ENCODE assay signal across 9 mouse cellular contexts in the genomic region with DNA sequence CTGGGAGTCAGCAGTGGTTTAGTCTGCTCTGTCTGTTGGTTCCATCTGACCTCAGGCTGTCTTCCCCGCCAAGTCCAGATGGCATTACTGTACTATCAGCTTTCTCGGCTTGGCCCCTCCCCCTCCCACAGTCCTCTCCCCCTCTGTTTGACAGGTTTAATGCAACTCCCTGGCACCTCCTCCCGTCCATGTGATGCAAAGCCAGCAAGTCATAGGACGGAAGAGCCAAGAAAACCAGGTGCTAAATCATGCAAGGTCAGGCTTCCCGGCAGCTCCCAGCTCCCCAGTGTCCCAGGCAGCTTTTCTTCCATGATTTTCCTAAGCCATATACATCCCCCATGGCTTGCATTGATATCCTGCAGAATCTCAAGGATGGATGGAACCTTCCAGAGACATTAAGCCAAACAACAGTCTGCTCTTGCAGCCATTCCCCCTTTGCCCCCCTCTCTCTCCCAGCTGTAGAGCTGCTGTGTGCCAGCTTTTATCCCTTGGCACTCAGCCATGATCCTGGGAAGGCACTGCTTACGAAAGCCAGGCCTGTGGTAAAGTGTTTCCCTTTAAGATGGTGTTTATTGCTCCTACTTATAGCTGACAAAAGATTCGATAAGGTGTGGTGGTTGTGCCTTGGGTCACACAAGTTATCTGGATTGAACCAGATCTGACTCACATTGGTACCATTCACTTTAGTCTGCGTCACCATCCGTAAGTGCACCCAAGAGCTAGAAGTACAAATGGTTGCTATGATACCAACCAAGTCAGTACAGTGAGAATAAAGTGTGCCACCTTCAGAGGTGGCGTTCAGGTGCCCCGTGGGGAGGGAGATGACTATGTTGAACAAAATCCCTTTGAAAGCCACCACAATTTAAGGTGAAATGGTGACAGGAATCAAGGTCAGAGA. TPM values are rescaled to one million over a fixed set of nuclear protein-coding genes. Genes with fewer than 3 reads are reported as not detected.
A peak's percentile ranks its signal among the peaks of the same experiment; 100 is the strongest.
DNase-seq lines count a peak whose midpoint lies in the region; ATAC-seq and TF ChIP-seq lines count a peak whose summit lies in the region.
"Had no signal": no experiment of that assay in that cellular context is flagged by ENCODE, and none has a peak within 500 bp of the region (broad histone marks: within the 10 kb centered on the region; RNA-seq: fewer than 3 reads in every experiment).

No protein-coding gene starts in this region.

- ATAC-seq in hindbrain, embryonic 11.5 days (ENCODE audit: low FRiP score): no peak
- ATAC-seq in stomach, embryonic 15.5 days (ENCODE audit: insufficient read depth, low FRiP score, low read depth): peak; percentile 47

- no peak overlapping the region for H3K4me3 ChIP-seq in hindbrain, embryonic 10.5 days
- no peak overlapping the region for H3K4me3 ChIP-seq in hindbrain, embryonic 11.5 days (ENCODE audit: low read depth, low read length)
- H3K4me3 ChIP-seq in heart, adult 2 months: no peak overlapping the region
- no peak overlapping the region for H3K4me3 ChIP-seq in kidney, adult 2 months (ENCODE audit: insufficient read depth, low read depth, low read length)
- H3K4me3 ChIP-seq in stomach, embryonic 15.5 days (replicated peaks): no peak overlapping the region
- H3K4me3 ChIP-seq: left cerebral cortex, adult 2 months had no signal

- DNase-seq in hindbrain, embryonic 10.5 days (ENCODE audit: low spot score): peak; percentile 12
- DNase-seq in hindbrain, embryonic 11.5 days (ENCODE audit: low spot score): no peak
- DNase-seq in adipocyte (ENCODE audit: low spot score): peak; percentile 89
- DNase-seq in embryo, embryonic 9.5 days (ENCODE audit: extremely low spot score): peak; percentile 14
- peak; percentile 51 to 65 for DNase-seq in heart, adult 2 months
- DNase-seq in kidney, adult 2 months: peak; percentile 54
- peak; percentile 52 for DNase-seq in lung, postnatal 25 days (ENCODE audit: low spot score)

- peak; percentile 13; the same call in 1 of the 2 replicates for TF ChIP-seq CTCF in heart, adult 2 months (IDR thresholded peaks at IDR 0.05)
- TF ChIP-seq CTCF in kidney, adult 2 months (conservative IDR thresholded peaks at IDR 0.05; ENCODE audit: insufficient read depth, insufficient read length, low read depth, low read length): no peak

- peaks cover 15% of the 10 kb centered on the region; the same call in 1 of the 2 replicates for H3K4me1 ChIP-seq in hindbrain, embryonic 10.5 days (replicated peaks)
- no peaks in the 10 kb centered on the region for H3K4me1 ChIP-seq in hindbrain, embryonic 11.5 days (replicated peaks; ENCODE audit: control insufficient read depth, insufficient read depth, low read length)
- H3K4me1 ChIP-seq in heart, adult 2 months (ENCODE audit: control insufficient read depth, insufficient read depth, low read length): peaks cover 4% of the 10 kb centered on the region
- H3K4me1 ChIP-seq in kidney, adult 2 months (ENCODE audit: control insufficient read depth, insufficient read depth, low read length): no peaks in the 10 kb centered on the region
- H3K4me1 ChIP-seq in stomach, embryonic 15.5 days: peaks cover 9% of the 10 kb centered on the region

- no peak overlapping the region for H3K27ac ChIP-seq in hindbrain, embryonic 10.5 days
- H3K27ac ChIP-seq in hindbrain, embryonic 11.5 days (ENCODE audit: low read depth, low read length): no peak overlapping the region
- peak overlapping the region; percentile 28 for H3K27ac ChIP-seq in heart, adult 2 months
- no peak overlapping the region for H3K27ac ChIP-seq in kidney, adult 2 months (ENCODE audit: insufficient read depth, low read depth, low read length)
- H3K27ac ChIP-seq in stomach, embryonic 15.5 days: no peak overlapping the region
- H3K27ac ChIP-seq: left cerebral cortex, adult 2 months had no signal

- no peaks in the 10 kb centered on the region for H3K27me3 ChIP-seq in hindbrain, embryonic 10.5 days (ENCODE audit: insufficient read depth, poor library complexity, severe bottlenecking)
- no peaks in the 10 kb centered on the region for H3K27me3 ChIP-seq in hindbrain, embryonic 11.5 days (ENCODE audit: control insufficient read depth, insufficient read depth, low read length)
- H3K27me3 ChIP-seq in heart, adult 2 months (ENCODE audit: control insufficient read depth, insufficient read depth, low read length): no peaks in the 10 kb centered on the region
- H3K27me3 ChIP-seq in kidney, adult 2 months (replicated peaks; ENCODE audit: control insufficient read depth, insufficient read depth, low read length): no peaks in the 10 kb centered on the region
- no peaks in the 10 kb centered on the region for H3K27me3 ChIP-seq in stomach, embryonic 15.5 days (replicated peaks)

- no peaks in the 10 kb centered on the region for H3K79me2 ChIP-seq in heart, adult 2 months (replicated peaks; ENCODE audit: control insufficient read depth, insufficient read depth, low read length)

- intact Hi-C loops in heart, adult 2 months (cut with DNase I): loop anchor here (1.0 to 2.0 kb wide), 2 partner anchors 34 to 76 kb away; a partner anchor contains a TSS

- WGBS in hindbrain, embryonic 10.5 days: 72% methylated on average over 11 of the region's 11 CpGs
- WGBS in hindbrain, embryonic 11.5 days: 62% methylated on average over 11 of the region's 11 CpGs
- WGBS in heart, adult 2 months: 36% methylated on average over 11 of the region's 11 CpGs
- 29% methylated on average over 11 of the region's 11 CpGs for WGBS in kidney, adult 2 months
- WGBS in stomach, embryonic 15.5 days: 37% methylated on average over 11 of the region's 11 CpGs

- H3K9ac ChIP-seq in hindbrain, embryonic 11.5 days (ENCODE audit: low read depth, low read length): no peak overlapping the region
- no peak overlapping the region for H3K9ac ChIP-seq in heart, adult 2 months (ENCODE audit: low read depth, low read length)
- H3K9ac ChIP-seq in stomach, embryonic 15.5 days: no peak overlapping the region

- TF ChIP-seq POLR2A in heart, adult 2 months (IDR thresholded peaks at IDR 0.05; ENCODE audit: insufficient read depth, low read depth, low read length): no peak
- TF ChIP-seq POLR2A in kidney, adult 2 months (IDR thresholded peaks at IDR 0.05; ENCODE audit: low read depth, low read length): no peak

- TF ChIP-seq EP300 in heart, adult 2 months (IDR thresholded peaks at IDR 0.05; ENCODE audit: insufficient read depth, low read depth, low read length): 0 out of 2 replicates have a peak, but pooled peaks have one; percentile 13

- no peaks in the 10 kb centered on the region for H3K9me3 ChIP-seq in hindbrain, embryonic 10.5 days
- no peaks in the 10 kb centered on the region for H3K9me3 ChIP-seq in hindbrain, embryonic 11.5 days (ENCODE audit: control insufficient read depth, low read length)
- no peaks in the 10 kb centered on the region for H3K9me3 ChIP-seq in stomach, embryonic 15.5 days

- no peaks in the 10 kb centered on the region for H3K36me3 ChIP-seq in hindbrain, embryonic 10.5 days
- H3K36me3 ChIP-seq in hindbrain, embryonic 11.5 days (ENCODE audit: control insufficient read depth, insufficient read depth, low read length): no peaks in the 10 kb centered on the region
- H3K36me3 ChIP-seq in heart, adult 2 months (ENCODE audit: control insufficient read depth, insufficient read depth, low read length): no peaks in the 10 kb centered on the region
- H3K36me3 ChIP-seq in kidney, adult 2 months (ENCODE audit: control insufficient read depth, insufficient read depth, low read length): no peaks in the 10 kb centered on the region
- H3K36me3 ChIP-seq in stomach, embryonic 15.5 days: no peaks in the 10 kb centered on the region

- H3K4me2 ChIP-seq in hindbrain, embryonic 11.5 days (replicated peaks; ENCODE audit: low read depth, low read length): no peak overlapping the region
- H3K4me2 ChIP-seq in stomach, embryonic 15.5 days: no peak overlapping the region

RNA-seq across cellular contexts. Expression of a gene that starts 29.3 kb away (rescaled TPM):
- polyA plus RNA-seq in hindbrain, embryonic 10.5 days (2016; fragmentation: Nextera tagmentation; extraction: Ambion mirVana): 3.6 and 4.6 TPM in 2 replicates
- polyA plus RNA-seq in hindbrain, embryonic 11.5 days (2014; fragmentation: Nextera tagmentation; extraction: Ambion mirVana): 5.7 and 8.1 TPM in 2 replicates
- total RNA-seq in heart, adult 2 months (2021): under 1 TPM; 0.66 to 0.70 TPM
- 0.56 and 1.1 TPM in 2 replicates for polyA plus RNA-seq in heart, adult 2 months (2012; rRNA removed)
- polyA plus RNA-seq in kidney, adult 2 months (2012; rRNA removed): 0.52 and 0.58 TPM in 2 replicates
- polyA plus RNA-seq in stomach, embryonic 15.5 days (2015; fragmentation: Nextera tagmentation; extraction: Ambion mirVana): 0.82 and 0.92 TPM in 2 replicates

RNA-seq across cellular contexts. Expression of a gene that starts 40.5 kb away (rescaled TPM):
- 0.15 and 0.60 TPM in 2 replicates for polyA plus RNA-seq in hindbrain, embryonic 10.5 days (2016; fragmentation: Nextera tagmentation; extraction: Ambion mirVana)
- polyA plus RNA-seq in hindbrain, embryonic 11.5 days (2014; fragmentation: Nextera tagmentation; extraction: Ambion mirVana): 0.23 and 0.29 TPM in 2 replicates
- not detected for total RNA-seq in heart, adult 2 months (2021)
- polyA plus RNA-seq in heart, adult 2 months (2012; rRNA removed): 0.74 TPM in 1 of 2 replicates, not detected in the other
- 1.9 and 3.5 TPM in 2 replicates for polyA plus RNA-seq in kidney, adult 2 months (2012; rRNA removed)
- 0.26 and 0.46 TPM in 2 replicates for polyA plus RNA-seq in stomach, embryonic 15.5 days (2015; fragmentation: Nextera tagmentation; extraction: Ambion mirVana)

RNA-seq across cellular contexts. Expression of a gene that starts 40.9 kb away (rescaled TPM):
- polyA plus RNA-seq in hindbrain, embryonic 10.5 days (2016; fragmentation: Nextera tagmentation; extraction: Ambion mirVana): 25.6 and 29.7 TPM in 2 replicates
- 21.0 and 25.5 TPM in 2 replicates for polyA plus RNA-seq in hindbrain, embryonic 11.5 days (2014; fragmentation: Nextera tagmentation; extraction: Ambion mirVana)
- total RNA-seq in heart, adult 2 months (2021): 1 to 10 TPM; 7.8 to 9.2 TPM
- 10.6 and 11.2 TPM in 2 replicates for polyA plus RNA-seq in heart, adult 2 months (2012; rRNA removed)
- 27.8 and 28.5 TPM in 2 replicates for polyA plus RNA-seq in kidney, adult 2 months (2012; rRNA removed)
- 33.5 and 35.4 TPM in 2 replicates for polyA plus RNA-seq in stomach, embryonic 15.5 days (2015; fragmentation: Nextera tagmentation; extraction: Ambion mirVana)

RNA-seq across cellular contexts. Expression of a gene that starts 47.8 kb away (rescaled TPM):
- 6.6 and 11.0 TPM in 2 replicates for polyA plus RNA-seq in hindbrain, embryonic 10.5 days (2016; fragmentation: Nextera tagmentation; extraction: Ambion mirVana)
- 12.6 and 13.9 TPM in 2 replicates for polyA plus RNA-seq in hindbrain, embryonic 11.5 days (2014; fragmentation: Nextera tagmentation; extraction: Ambion mirVana)
- total RNA-seq in heart, adult 2 months (2021): under 1 TPM in 1 of 2 experiments, not detected in 1; 0.52 TPM
- polyA plus RNA-seq in heart, adult 2 months (2012; rRNA removed): 0.41 TPM in 1 of 2 replicates, not detected in the other
- 2.0 and 2.9 TPM in 2 replicates for polyA plus RNA-seq in kidney, adult 2 months (2012; rRNA removed)
- 7.5 and 14.0 TPM in 2 replicates for polyA plus RNA-seq in stomach, embryonic 15.5 days (2015; fragmentation: Nextera tagmentation; extraction: Ambion mirVana)
